Mouse (Mus musculus): ENCODE results near the gene Phf21b. TPM values are rescaled to one million over a fixed set of nuclear protein-coding genes. Genes with fewer than 3 reads are reported as not detected.

Phf21b gene
- total and polyA plus RNA-seq, 2 experiments from 2014 or later: 2.5 to 29.7 TPM

- H3K4me2 ChIP-seq (ENCODE audit: low read depth, low read length): no peak overlapping the region
- no peak overlapping the region for H3K9ac ChIP-seq (replicated peaks; ENCODE audit: low read length)
- ATAC-seq: no peak
- H3K4me3 ChIP-seq (ENCODE audit: low read length): no peak overlapping the region
- H3K36me3 ChIP-seq (ENCODE audit: insufficient read depth, low read length): no peaks in the 10 kb centered on the region
- no peak for DNase-seq (ENCODE audit: low spot score)
- H3K27me3 ChIP-seq (ENCODE audit: insufficient read depth, low read length): no peaks in the 10 kb centered on the region
- no peak overlapping the region for H3K27ac ChIP-seq
- no peaks in the 10 kb centered on the region for H3K9me3 ChIP-seq (ENCODE audit: low read length)
- no peak for TF ChIP-seq CTCF (IDR thresholded peaks at IDR 0.05; ENCODE audit: low read depth)
- WGBS: 83% methylated on average over 6 of the region's 6 CpGs
- 0 out of 2 replicates have a peak, but pooled peaks cover 8% of the 10 kb centered on the region for H3K4me1 ChIP-seq (ENCODE audit: insufficient read depth, low read length)
Observed at GRCm38 (mm10) chr15:84837896-84838295, 18.0 kb downstream of the Phf21b start.

- no peaks in the 10 kb centered on the region for H3K36me3 ChIP-seq (ENCODE audit: insufficient read depth, low read length)
- no peaks in the 10 kb centered on the region for H3K9me3 ChIP-seq (ENCODE audit: low read length)
- 18% methylated on average over 15 of the region's 15 CpGs for WGBS
- peak; percentile 71 for TF ChIP-seq CTCF (IDR thresholded peaks at IDR 0.05; ENCODE audit: low read depth)
- H3K9ac ChIP-seq (replicated peaks; ENCODE audit: low read length): no peak overlapping the region
- no peaks in the 10 kb centered on the region for H3K27me3 ChIP-seq (ENCODE audit: insufficient read depth, low read length)
- no peak overlapping the region for H3K4me3 ChIP-seq (ENCODE audit: low read length)
- no peak overlapping the region for H3K27ac ChIP-seq
- peak; percentile 87 for DNase-seq (ENCODE audit: low spot score)
- ATAC-seq: peak; percentile 88
- H3K4me2 ChIP-seq (ENCODE audit: low read depth, low read length): no peak overlapping the region
- H3K4me1 ChIP-seq (ENCODE audit: insufficient read depth, low read length): peaks cover 9% of the 10 kb centered on the region; the same call in 1 of the 2 replicates
Observed at GRCm38 (mm10) chr15:84829416-84829815, 26.4 kb downstream of the Phf21b start.

- no peaks in the 10 kb centered on the region for H3K27me3 ChIP-seq (ENCODE audit: insufficient read depth, low read length)
- H3K9ac ChIP-seq (replicated peaks; ENCODE audit: low read length): no peak overlapping the region
- no peak overlapping the region for H3K4me2 ChIP-seq (ENCODE audit: low read depth, low read length)
- DNase-seq (ENCODE audit: low spot score): peak; percentile 33
- H3K36me3 ChIP-seq (ENCODE audit: insufficient read depth, low read length): no peaks in the 10 kb centered on the region
- ATAC-seq: 0 out of 2 replicates have a peak, but pooled peaks have one; percentile 28
- 49% methylated on average over 12 of the region's 12 CpGs for WGBS
- H3K4me3 ChIP-seq (ENCODE audit: low read length): no peak overlapping the region
- H3K4me1 ChIP-seq (ENCODE audit: insufficient read depth, low read length): peaks cover 9% of the 10 kb centered on the region; the same call in 1 of the 2 replicates
- no peaks in the 10 kb centered on the region for H3K9me3 ChIP-seq (ENCODE audit: low read length)
- no peak overlapping the region; the same call in 1 of the 2 replicates for H3K27ac ChIP-seq
- no peak for TF ChIP-seq CTCF (IDR thresholded peaks at IDR 0.05; ENCODE audit: low read depth)
Observed at GRCm38 (mm10) chr15:84828603-84829002, 27.2 kb downstream of the Phf21b start.

- ATAC-seq: no peak
Observed at GRCm38 (mm10) chr15:84823086-84823485, 32.8 kb downstream of the Phf21b start.

GRCm38 (mm10) chr15:84820811-84821210 is 35.0 kb downstream of the Phf21b start:
- H3K27ac ChIP-seq: no peak overlapping the region
- TF ChIP-seq CTCF (IDR thresholded peaks at IDR 0.05; ENCODE audit: low read depth): no peak
- no peaks in the 10 kb centered on the region for H3K36me3 ChIP-seq (ENCODE audit: insufficient read depth, low read length)
- WGBS: 66% methylated on average over 4 of the region's 4 CpGs
- DNase-seq (ENCODE audit: low spot score): no peak
- H3K9ac ChIP-seq (replicated peaks; ENCODE audit: low read length): no peak overlapping the region
- no peaks in the 10 kb centered on the region for H3K27me3 ChIP-seq (ENCODE audit: insufficient read depth, low read length)
- no peak overlapping the region for H3K4me3 ChIP-seq (ENCODE audit: low read length)
- no peaks in the 10 kb centered on the region for H3K9me3 ChIP-seq (ENCODE audit: low read length)
- no peak overlapping the region for H3K4me2 ChIP-seq (ENCODE audit: low read depth, low read length)
- H3K4me1 ChIP-seq (ENCODE audit: insufficient read depth, low read length): no peaks in the 10 kb centered on the region
- no peak for ATAC-seq

More at GRCm38 (mm10) chr15:84823086-84823485, 32.8 kb downstream of the Phf21b start:
- no peak for DNase-seq (ENCODE audit: low spot score)
- H3K4me1 ChIP-seq (ENCODE audit: insufficient read depth, low read length): no peaks in the 10 kb centered on the region
- no peak overlapping the region for H3K27ac ChIP-seq
- no peak overlapping the region for H3K4me2 ChIP-seq (ENCODE audit: low read depth, low read length)
- no peaks in the 10 kb centered on the region for H3K27me3 ChIP-seq (ENCODE audit: insufficient read depth, low read length)
- no peak overlapping the region for H3K4me3 ChIP-seq (ENCODE audit: low read length)
- no peak for TF ChIP-seq CTCF (IDR thresholded peaks at IDR 0.05; ENCODE audit: low read depth)
- no peaks in the 10 kb centered on the region for H3K36me3 ChIP-seq (ENCODE audit: insufficient read depth, low read length)
- 93% methylated on average over 4 of the region's 4 CpGs for whole genome bisulfite sequencing
- H3K9me3 ChIP-seq (ENCODE audit: low read length): no peaks in the 10 kb centered on the region
- no peak overlapping the region for H3K9ac ChIP-seq (replicated peaks; ENCODE audit: low read length)

GRCm38 (mm10) chr15:84818284-84818683 is 37.6 kb downstream of the Phf21b start:
- H3K4me2 ChIP-seq (ENCODE audit: low read depth, low read length): no peak overlapping the region
- H3K9ac ChIP-seq (replicated peaks; ENCODE audit: low read length): no peak overlapping the region
- 38% methylated on average over 11 of the region's 11 CpGs for WGBS
- DNase-seq (ENCODE audit: low spot score) (peak; percentile 48), ATAC-seq (no peak)
- no peaks in the 10 kb centered on the region for H3K27me3 ChIP-seq (ENCODE audit: insufficient read depth, low read length)
- H3K27ac ChIP-seq: no peak overlapping the region
- TF ChIP-seq CTCF (IDR thresholded peaks at IDR 0.05; ENCODE audit: low read depth): no peak
- H3K4me3 ChIP-seq (ENCODE audit: low read length): no peak overlapping the region
- H3K4me1 ChIP-seq (ENCODE audit: insufficient read depth, low read length): peaks cover 8% of the 10 kb centered on the region
- H3K36me3 ChIP-seq (ENCODE audit: insufficient read depth, low read length): no peaks in the 10 kb centered on the region
- H3K9me3 ChIP-seq (ENCODE audit: low read length): no peaks in the 10 kb centered on the region

GRCm38 (mm10) chr15:84817589-84817988 is 38.3 kb downstream of the Phf21b start:
- Histone ChIP-seq H3K4me1 (ENCODE audit: insufficient read depth, low read length) (peaks cover 15% of the 10 kb centered on the region), H3K9ac (replicated peaks; ENCODE audit: low read length) (no peak overlapping the region), H3K9me3 (ENCODE audit: low read length) (no peaks in the 10 kb centered on the region), H3K27me3 (ENCODE audit: insufficient read depth, low read length) (no peaks in the 10 kb centered on the region), H3K4me3 (ENCODE audit: low read length) (no peak overlapping the region), H3K4me2 (ENCODE audit: low read depth, low read length) (no peak overlapping the region), H3K27ac (no peak overlapping the region), H3K36me3 (ENCODE audit: insufficient read depth, low read length) (no peaks in the 10 kb centered on the region)
- TF ChIP-seq CTCF (IDR thresholded peaks at IDR 0.05; ENCODE audit: low read depth): no peak
- ATAC-seq: no peak
- peak; percentile 53 for DNase-seq (ENCODE audit: low spot score)
- WGBS: 50% methylated on average over 3 of the region's 3 CpGs

All from hindbrain, postnatal 0 days (tissue).